Mouse (Mus musculus): ENCODE measurements around the gene Tcp11l1.

DNA sequence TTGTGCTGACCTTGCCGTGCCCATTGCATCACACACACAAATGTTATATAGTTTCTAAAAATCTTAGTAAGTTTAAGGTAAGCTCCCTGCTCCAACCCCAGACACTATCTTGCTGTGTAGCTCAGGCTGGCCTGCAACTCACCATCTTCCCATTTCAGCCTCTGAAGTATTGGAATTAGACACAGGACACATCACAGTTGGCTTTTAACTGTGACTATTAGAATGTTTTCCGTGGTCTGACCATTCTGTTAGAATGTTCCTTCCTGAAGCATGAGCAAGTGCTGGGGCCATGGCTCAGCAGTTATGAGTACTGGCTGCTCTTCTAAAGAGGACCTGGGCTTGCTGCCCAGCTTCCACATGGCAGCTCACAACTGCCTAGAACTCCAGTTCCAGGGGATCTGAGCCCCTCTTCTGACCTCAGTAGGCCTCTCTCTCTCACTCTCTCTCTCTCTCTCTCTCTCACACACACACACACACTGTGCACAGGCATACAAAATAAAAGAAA lies 5.3 kb upstream of the Tcp11l1 start:
- TF ChIP-seq POLR2A (IDR thresholded peaks at IDR 0.05; ENCODE audit: insufficient read length, low read depth) (no peak), MYOD1 (IDR thresholded peaks at IDR 0.05; ENCODE audit: control insufficient read depth in 1 of 3, insufficient read length in 2 of 3, low read depth in 2 of 3) (no peak), USF1 (IDR thresholded peaks at IDR 0.05; ENCODE audit: low read depth) (no peak), POLR2AphosphoS2 (IDR thresholded peaks at IDR 0.05; ENCODE audit: insufficient read length, low read depth) (no peak), E2F4 (IDR thresholded peaks at IDR 0.05; ENCODE audit: insufficient read depth) (no peak), SRF (IDR thresholded peaks at IDR 0.05; ENCODE audit: control insufficient read depth, insufficient read length, low read depth) (no peak), CEBPB (IDR thresholded peaks at IDR 0.05; ENCODE audit: insufficient read depth, poor library complexity, severe bottlenecking) (no peak), TCF12 (IDR thresholded peaks at IDR 0.05; ENCODE audit: insufficient read depth, poor library complexity, severe bottlenecking) (no peak), MAX (IDR thresholded peaks at IDR 0.05; ENCODE audit: low read depth) (no peak), MYOG (IDR thresholded peaks at IDR 0.05; ENCODE audit: control insufficient read depth in 1 of 3, insufficient read depth in 1 of 3, insufficient read length in 2 of 3, low read depth in 2 of 3) (no peak)

Measured in myocyte (in vitro differentiated cells).